Mouse (Mus musculus) retina, postnatal 7 days (tissue): ENCODE measurements around the gene Olfr1428.
"Not testable (repeated sequence)": the region's sequence is repeated elsewhere in the genome, so short reads cannot be mapped to it uniquely, and the experiment has no call there.

ENCODE experiments used
- DNase-seq: peaks from one replicate; pipeline ENCODE4 v3.0.0-alpha.2; 2012; ENCODE audit warnings: low read depth, low spot score

The Olfr1428 gene

DNA sequence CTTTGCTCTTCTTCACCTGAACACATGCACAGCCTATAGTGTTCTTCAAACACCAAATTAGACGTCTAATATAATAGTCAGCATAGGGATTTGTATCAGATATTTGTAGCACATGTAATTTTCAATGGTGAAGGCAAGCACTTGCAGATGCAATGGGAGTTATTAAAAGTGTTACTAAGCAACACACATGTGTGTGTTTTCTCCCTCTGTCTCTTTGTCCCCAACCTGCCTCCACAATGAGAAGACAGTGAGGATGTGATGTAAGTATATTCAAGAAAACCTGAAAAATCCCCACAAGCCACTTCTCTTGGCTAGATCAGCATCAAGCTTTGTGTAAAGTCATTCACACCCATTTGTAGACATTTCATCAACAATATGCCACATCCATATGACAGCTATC, at the start of gene Olfr1428:
TSS of gene Olfr1428 (minus strand) at position 101 of the 400 bp plus-strand sequence.
- no peak for DNase-seq

DNA sequence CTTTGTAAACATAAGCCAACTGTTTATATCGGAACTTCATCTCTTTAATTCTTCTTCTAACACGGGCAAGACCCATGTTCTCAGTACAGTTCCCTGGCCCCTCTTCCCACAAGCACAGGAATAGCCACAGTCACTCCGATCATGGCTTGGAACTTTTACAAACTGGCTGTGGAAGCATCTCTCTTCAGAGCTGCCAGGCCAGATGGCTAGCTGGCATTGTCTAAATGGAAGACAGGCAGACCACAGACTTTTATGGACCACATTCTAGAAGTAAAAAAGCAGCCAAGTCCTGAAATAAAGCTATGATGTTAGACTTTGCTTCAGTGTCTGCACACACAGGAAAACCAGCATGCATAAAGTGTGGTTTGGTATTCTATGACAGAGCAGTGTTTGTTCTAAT, 29.8 kb upstream of the Olfr1428 start:
- DNase-seq: no peak

DNA sequence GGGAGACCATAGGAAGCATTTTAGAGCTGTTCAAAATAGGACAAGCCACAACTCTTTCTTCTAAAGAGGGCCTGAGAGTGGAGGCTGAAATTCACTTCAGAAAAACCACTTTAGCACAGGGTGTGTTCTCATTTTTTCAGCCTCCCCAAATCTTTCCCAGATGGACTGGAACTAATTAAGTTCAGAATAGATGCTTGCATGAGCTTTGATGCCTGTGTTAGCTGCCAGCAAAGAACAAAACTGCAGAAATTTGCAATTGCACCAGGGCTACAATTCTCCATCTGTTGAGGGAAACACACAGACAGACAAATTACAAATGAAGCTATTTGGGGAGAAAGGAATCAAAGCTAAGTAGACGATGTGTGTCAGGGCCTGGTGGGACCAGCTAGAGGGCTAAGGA, 27.7 kb upstream of the Olfr1428 start:
- DNase-seq: no peak

DNA sequence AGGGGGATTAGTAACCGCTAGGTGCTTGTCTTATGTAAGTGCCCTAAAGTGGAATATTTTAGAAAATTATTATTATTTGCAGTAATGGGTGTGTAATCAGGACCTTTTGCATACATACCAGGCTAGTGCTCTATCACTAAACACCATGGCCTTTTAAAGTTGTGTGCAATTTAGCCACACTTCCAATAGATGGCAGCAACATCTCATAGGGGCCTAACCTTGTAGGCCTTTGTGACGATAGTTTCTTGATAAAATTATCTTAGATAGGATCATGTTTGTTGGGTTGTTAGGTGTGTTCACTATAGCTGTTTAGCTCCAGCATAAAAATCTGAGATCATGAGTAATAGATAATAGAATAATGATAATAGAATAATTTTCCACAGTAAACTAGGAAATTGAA, 18.6 kb upstream of the Olfr1428 start:
- DNase-seq: no peak

DNA sequence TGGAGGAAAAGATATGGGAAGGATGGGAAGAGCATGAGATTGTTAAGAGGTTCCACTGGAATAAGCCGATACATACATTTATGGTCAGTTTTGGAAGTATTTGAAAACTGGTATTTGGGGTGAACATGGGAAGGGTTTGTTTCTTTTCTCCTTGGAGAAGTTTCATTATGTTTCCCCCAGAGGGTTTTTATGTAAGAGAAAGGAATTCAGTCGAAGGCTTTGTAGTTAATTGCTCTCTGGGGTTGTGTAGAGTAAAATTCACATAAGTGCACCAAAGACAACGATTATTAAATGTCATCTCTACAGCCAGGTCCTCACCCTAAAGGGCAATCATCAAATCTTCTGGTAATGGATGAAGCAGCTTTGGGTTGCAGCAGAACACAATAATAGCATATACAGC, 7.4 kb upstream of the Olfr1428 start, which contains the start of gene Olfr76:
TSS of gene Olfr76 (minus strand) at position 101 of the 400 bp plus-strand sequence.
- no peak for DNase-seq

DNA sequence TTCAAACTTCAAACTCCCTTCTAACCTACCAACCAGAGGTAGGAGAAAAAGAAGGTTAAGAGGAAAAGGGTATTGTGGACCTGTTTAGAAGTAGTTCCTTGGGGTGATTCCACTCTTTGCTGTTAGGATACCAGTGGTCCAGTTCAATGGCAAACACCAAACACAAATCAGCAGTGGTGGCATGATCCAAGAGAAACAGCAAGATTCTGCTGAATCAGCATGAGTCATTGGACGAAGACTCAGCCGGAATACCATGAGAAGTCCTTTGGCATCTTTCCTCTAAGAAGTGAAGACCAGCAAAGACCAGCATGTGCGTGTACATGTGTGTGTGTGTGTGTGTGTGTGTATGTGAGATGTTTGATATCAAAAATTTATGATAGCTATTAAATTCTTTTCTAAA, 767 bp upstream of the Olfr1428 start:
- no peak for DNase-seq

DNA sequence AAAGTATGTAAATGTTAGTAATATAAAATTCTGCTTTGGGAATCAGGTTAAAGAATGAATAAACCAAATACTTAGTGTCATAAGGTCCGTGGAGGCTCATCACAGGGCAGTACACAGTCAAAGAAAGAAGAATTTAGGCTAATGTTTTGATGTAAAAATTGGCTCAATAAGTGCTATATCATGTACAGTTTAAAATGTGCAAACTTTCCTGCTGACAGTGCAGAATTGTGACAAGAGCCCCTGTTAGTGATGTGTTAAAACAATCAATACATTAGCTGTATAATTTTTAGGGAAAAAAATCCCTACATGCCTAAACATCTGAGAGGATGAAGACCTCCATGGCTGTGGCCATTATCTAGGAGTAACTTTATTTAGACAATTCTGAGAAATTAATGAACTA, 1.9 kb downstream of the Olfr1428 start:
- DNase-seq: no peak

DNA sequence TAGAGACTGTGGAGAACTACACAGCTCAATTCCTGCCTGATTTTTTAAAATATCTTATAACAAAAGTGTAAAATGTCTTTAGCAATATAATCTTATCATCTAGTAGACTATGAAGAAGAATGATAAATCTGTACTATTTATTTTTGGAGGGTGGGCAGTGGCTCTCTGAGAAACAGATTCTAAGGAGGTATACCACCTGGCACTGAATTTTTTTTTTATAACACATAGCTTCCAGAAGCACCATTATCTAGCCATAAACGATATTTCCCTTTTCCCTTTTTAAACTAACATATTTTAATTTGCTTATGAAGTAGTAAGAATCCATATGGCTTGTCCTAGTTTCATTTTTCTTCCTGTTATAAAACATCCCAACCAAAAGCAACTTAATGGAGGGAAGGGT, 11.2 kb downstream of the Olfr1428 start:
- DNase-seq: no peak

DNA sequence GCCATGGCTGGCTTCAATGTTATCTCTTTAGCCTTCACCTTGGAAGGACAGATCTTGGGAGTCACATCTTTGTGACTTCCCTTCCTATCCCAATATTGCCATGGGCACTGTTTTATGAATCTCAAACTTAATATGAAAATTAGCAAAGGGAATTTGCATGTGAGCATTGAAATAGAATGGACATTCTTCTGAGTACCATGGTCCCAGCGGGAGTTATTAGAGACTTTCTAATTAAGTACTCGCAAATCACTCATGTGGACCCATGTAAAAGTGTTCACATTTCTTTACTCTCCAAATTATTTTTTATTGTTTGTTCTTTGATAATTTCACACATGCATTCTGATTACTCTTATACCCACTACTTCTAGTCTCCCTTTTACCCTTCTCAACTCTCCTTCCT, 12.5 kb downstream of the Olfr1428 start, which contains the start of gene Olfr1427:
TSS of gene Olfr1427 (minus strand) at position 101 of the 400 bp plus-strand sequence.
- DNase-seq: no peak

DNA sequence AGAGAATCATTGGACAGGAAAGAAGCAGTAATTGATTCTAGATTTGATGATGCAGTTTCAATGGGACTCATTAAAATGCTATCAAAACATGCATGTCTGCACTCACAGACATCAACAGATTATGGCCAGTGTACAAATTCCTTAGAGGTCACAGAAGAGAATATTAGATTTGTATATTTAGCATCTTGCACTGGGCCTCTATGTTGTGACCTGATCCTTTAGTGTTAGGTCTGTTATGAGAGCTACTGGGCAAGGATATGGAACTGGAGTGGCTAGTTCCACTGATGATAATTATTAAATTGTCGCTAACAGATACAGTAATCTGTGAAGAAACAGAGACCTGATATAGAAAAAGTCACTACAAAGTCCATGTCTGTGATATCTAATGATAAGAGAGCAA, 23.8 kb downstream of the Olfr1428 start, which contains the start of gene Olfr1426:
TSS of gene Olfr1426 (minus strand) at position 101 of the 400 bp plus-strand sequence.
- DNase-seq: no peak

DNA sequence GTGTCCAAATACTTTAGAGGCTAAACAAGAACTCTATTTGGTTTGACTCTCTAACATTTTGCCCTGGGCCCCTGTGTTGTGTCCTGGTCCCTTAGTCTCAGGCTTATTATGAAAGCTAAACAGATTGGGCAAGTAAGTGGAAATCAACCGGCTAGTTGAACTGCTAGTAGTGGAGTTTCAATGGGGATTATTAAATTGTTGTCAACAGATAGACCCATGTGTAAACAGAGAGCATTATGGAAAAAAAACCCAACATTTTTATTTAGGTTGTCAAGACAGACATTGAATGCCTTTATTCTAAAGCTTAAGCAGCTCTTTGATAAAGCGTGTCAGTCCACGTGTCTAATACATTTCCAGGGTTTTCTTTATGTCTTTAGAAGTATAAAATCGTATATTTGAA, 38.1 kb downstream of the Olfr1428 start, which contains the start of gene Olfr1425:
TSS of gene Olfr1425 (minus strand) at position 101 of the 400 bp plus-strand sequence.
- DNase-seq: not testable (repeated sequence)

DNA sequence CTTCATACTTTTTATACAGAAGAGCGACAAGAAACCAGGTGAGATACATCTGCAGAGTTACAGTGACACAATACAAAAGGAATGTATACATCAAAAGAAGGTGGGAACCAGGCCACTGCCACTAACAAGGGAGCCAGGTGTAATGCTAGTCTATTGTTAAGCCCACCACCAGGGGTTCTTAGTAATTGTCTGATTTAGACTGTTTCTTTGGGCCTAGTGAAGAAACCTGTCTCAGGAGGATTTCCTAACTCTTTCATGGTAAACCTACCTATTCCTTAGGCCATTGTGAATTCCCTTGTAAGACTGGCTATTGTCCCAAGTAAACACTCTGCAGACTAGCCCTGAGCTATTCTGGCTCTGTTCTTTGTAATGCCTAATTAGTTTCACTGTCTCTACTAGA, 46.2 kb downstream of the Olfr1428 start:
- DNase-seq: not testable (repeated sequence)

DNA sequence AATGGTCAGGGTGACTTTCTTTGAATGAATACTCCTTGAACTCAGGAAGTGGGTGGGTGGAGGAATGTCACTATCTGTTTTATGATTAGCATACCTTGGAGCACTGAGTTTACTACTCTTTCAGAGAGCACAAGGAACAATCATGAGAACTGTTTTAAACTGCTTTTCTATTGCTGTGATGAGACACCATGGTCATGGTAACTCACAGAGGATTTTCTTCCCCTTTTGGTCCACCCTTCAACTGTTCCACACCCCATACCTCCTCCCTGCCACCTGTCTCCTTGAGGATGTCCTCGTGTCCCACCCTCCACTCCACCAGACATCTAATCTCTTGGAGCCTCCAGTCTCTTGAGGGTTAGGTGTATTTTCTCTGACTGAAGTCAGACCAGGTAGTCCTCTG, 47.9 kb downstream of the Olfr1428 start:
- DNase-seq: not testable (repeated sequence)

DNA sequence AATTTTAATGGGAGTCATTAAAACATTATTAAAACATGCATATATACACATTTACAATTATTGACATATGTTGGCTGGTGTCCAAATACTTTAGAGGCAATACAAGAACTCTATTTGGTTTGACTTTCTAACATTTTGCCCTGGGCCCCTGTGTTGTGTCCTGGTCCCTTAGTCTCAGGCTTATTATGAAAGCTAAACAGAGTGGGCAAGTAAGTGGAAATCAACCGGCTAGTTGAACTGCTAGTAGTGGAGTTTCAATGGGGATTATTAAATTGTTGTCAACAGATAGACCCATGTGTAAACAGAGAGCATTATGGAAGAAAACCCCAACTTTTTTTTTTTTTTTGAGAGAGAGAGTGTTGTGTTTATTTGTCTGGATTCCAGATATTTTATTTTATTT, 53.1 kb downstream of the Olfr1428 start, which contains the start of gene Olfr1424:
TSS of gene Olfr1424 (minus strand) at position 101 of the 400 bp plus-strand sequence.
- DNase-seq: not testable (repeated sequence)
